In the genomic region with DNA sequence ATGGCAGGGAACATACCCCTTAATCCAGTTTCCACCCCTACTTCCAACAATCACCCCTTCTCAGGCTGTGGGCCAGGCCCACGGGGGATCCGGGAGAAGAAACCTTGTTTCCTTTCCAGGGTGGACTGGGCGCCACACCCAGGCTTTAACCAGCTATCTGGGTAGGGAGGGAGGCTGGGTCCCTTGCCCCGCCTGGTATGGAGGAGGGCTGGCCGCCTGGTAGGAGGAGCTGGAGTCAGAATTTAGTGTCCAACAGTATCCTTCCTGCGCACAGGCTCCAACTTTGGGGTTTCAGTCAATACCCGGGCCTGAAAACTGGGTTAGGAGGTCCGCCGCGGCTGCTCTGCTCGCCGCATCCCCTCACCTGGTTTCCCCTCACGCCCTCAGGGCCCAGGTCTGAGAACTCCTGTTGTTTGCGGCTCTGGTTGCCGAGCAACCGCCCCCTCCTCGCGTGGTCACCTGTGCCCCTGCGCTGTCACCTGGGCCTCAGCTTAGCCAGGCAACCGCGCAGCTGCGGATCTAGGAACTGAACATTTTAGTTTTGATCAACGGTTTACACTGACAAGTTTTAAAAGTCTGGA, we compare ENCODE assay signal across 9 mouse cellular contexts. TPM values are rescaled to one million over a fixed set of nuclear protein-coding genes. Genes with fewer than 3 reads are reported as not detected.
DNase-seq lines count a peak whose midpoint lies in the region; ATAC-seq and TF ChIP-seq lines count a peak whose summit lies in the region.
"Had no signal": no experiment of that assay in that cellular context is flagged by ENCODE, and none has a peak within 500 bp of the region (broad histone marks: within the 10 kb centered on the region; RNA-seq: fewer than 3 reads in every experiment).

Tekt2 (minus strand) TSS at position 408 of the 581 bp plus-strand sequence.

- peaks cover 23% of the 10 kb centered on the region for H3K4me1 ChIP-seq in kidney, embryonic 15.5 days
- H3K4me1 ChIP-seq in embryonic facial prominence, embryonic 13.5 days = peaks cover 28% of the 10 kb centered on the region
- peaks cover 10% of the 10 kb centered on the region; the same call in 1 of the 2 replicates for H3K4me1 ChIP-seq in intestine, embryonic 15.5 days (replicated peaks)
- H3K4me1 ChIP-seq in neural tube, embryonic 14.5 days (ENCODE audit: control insufficient read depth, insufficient read depth, low read length) = peaks cover 5% of the 10 kb centered on the region
- H3K4me1 ChIP-seq in kidney, adult 2 months (ENCODE audit: control insufficient read depth, insufficient read depth, low read length) = peaks cover 6% of the 10 kb centered on the region; the same call in 1 of the 2 replicates

- H3K27ac ChIP-seq in kidney, embryonic 15.5 days = 0 out of 2 replicates have a peak within 1 kb of the TSS, but pooled peaks have one; percentile 27
- H3K27ac ChIP-seq in embryonic facial prominence, embryonic 13.5 days = peak within 1 kb of the TSS; percentile 68
- 0 out of 2 replicates have a peak within 1 kb of the TSS, but pooled peaks have one; percentile 1 for H3K27ac ChIP-seq in intestine, embryonic 15.5 days
- H3K27ac ChIP-seq in neural tube, embryonic 14.5 days (ENCODE audit: low read depth, low read length) = no peak within 1 kb of the TSS
- H3K27ac ChIP-seq in kidney, adult 2 months (ENCODE audit: insufficient read depth, low read depth, low read length) = no peak within 1 kb of the TSS

- peak within 1 kb of the TSS; percentile 27 for H3K4me3 ChIP-seq in kidney, embryonic 15.5 days (replicated peaks)
- H3K4me3 ChIP-seq in embryonic facial prominence, embryonic 13.5 days = peak within 1 kb of the TSS; percentile 29
- H3K4me3 ChIP-seq in intestine, embryonic 15.5 days (replicated peaks) = peak within 1 kb of the TSS; percentile 24
- no peak within 1 kb of the TSS for H3K4me3 ChIP-seq in neural tube, embryonic 14.5 days (ENCODE audit: low read depth, low read length)
- no peak within 1 kb of the TSS for H3K4me3 ChIP-seq in kidney, adult 2 months (ENCODE audit: insufficient read depth, low read depth, low read length)

- H3K9me3 ChIP-seq in kidney, embryonic 15.5 days (replicated peaks) = no peaks in the 10 kb centered on the region
- H3K9me3 ChIP-seq in embryonic facial prominence, embryonic 13.5 days = no peaks in the 10 kb centered on the region
- H3K9me3 ChIP-seq in intestine, embryonic 15.5 days = no peaks in the 10 kb centered on the region
- H3K9me3 ChIP-seq in neural tube, embryonic 14.5 days (ENCODE audit: control insufficient read depth, low read length) = no peaks in the 10 kb centered on the region

- 7% methylated on average over 23 of the region's 23 CpGs for WGBS in kidney, embryonic 15.5 days
- 5% methylated on average over 23 of the region's 23 CpGs for WGBS in embryonic facial prominence, embryonic 13.5 days
- 6% methylated on average over 23 of the region's 23 CpGs for WGBS in intestine, embryonic 15.5 days
- 9% methylated on average over 23 of the region's 23 CpGs for WGBS in neural tube, embryonic 14.5 days
- 25% methylated on average over 23 of the region's 23 CpGs for WGBS in kidney, adult 2 months

- H3K36me3 ChIP-seq in kidney, embryonic 15.5 days = no peaks in the 10 kb centered on the region
- no peaks in the 10 kb centered on the region for H3K36me3 ChIP-seq in embryonic facial prominence, embryonic 13.5 days
- H3K36me3 ChIP-seq in intestine, embryonic 15.5 days = no peaks in the 10 kb centered on the region
- H3K36me3 ChIP-seq in neural tube, embryonic 14.5 days (ENCODE audit: control insufficient read depth, insufficient read depth, low read length) = no peaks in the 10 kb centered on the region
- H3K36me3 ChIP-seq in kidney, adult 2 months (ENCODE audit: control insufficient read depth, insufficient read depth, low read length) = no peaks in the 10 kb centered on the region

- H3K27me3 ChIP-seq in kidney, embryonic 15.5 days = peaks cover 22% of the 10 kb centered on the region
- H3K27me3 ChIP-seq in embryonic facial prominence, embryonic 13.5 days = peaks cover 13% of the 10 kb centered on the region
- 0 out of 2 replicates have a peak, but pooled peaks cover 3% of the 10 kb centered on the region for H3K27me3 ChIP-seq in intestine, embryonic 15.5 days (replicated peaks)
- no peaks in the 10 kb centered on the region for H3K27me3 ChIP-seq in neural tube, embryonic 14.5 days (ENCODE audit: control insufficient read depth, insufficient read depth, low read length)
- no peaks in the 10 kb centered on the region for H3K27me3 ChIP-seq in kidney, adult 2 months (replicated peaks; ENCODE audit: control insufficient read depth, insufficient read depth, low read length)

- no peak within 1 kb of the TSS for H3K9ac ChIP-seq in kidney, embryonic 15.5 days
- peak within 1 kb of the TSS; percentile 54 for H3K9ac ChIP-seq in embryonic facial prominence, embryonic 13.5 days
- peak within 1 kb of the TSS; percentile 37; the same call in 1 of the 2 replicates for H3K9ac ChIP-seq in intestine, embryonic 15.5 days
- 0 out of 2 replicates have a peak within 1 kb of the TSS, but pooled peaks have one; percentile 21 for H3K9ac ChIP-seq in neural tube, embryonic 14.5 days (replicated peaks; ENCODE audit: low read depth, low read length)

- no peak for TF ChIP-seq CTCF in kidney, adult 2 months (conservative IDR thresholded peaks at IDR 0.05; ENCODE audit: insufficient read depth, insufficient read length, low read depth, low read length)

- ATAC-seq in kidney, embryonic 15.5 days (replicated peaks; ENCODE audit: low FRiP score) = no peak
- ATAC-seq in embryonic facial prominence, embryonic 13.5 days (ENCODE audit: insufficient number of reproducible peaks, insufficient read depth, low FRiP score, low TSS enrichment, low read depth) = peak; percentile 34; the same call in 1 of the 2 replicates
- 0 out of 2 replicates have a peak, but pooled peaks have one; percentile 27 for ATAC-seq in intestine, embryonic 15.5 days
- ATAC-seq in neural tube, embryonic 14.5 days (ENCODE audit: low read depth) = no peak
- ATAC-seq in inflammation-experienced regulatory T-cells, adult 6 months = no peak

- no peak for TF ChIP-seq POLR2A in kidney, adult 2 months (IDR thresholded peaks at IDR 0.05; ENCODE audit: low read depth, low read length)

- peak within 1 kb of the TSS; percentile 55 for H3K4me2 ChIP-seq in kidney, embryonic 15.5 days
- peak within 1 kb of the TSS; percentile 58 for H3K4me2 ChIP-seq in embryonic facial prominence, embryonic 13.5 days
- peak within 1 kb of the TSS; percentile 71 for H3K4me2 ChIP-seq in intestine, embryonic 15.5 days (replicated peaks)
- H3K4me2 ChIP-seq in neural tube, embryonic 14.5 days (ENCODE audit: low read depth, low read length) = peak within 1 kb of the TSS; percentile 16; the same call in 1 of the 2 replicates

- DNase-seq in kidney, adult 11 months = no peak
- no peak for DNase-seq in kidney, adult 2 months
- no peak for DNase-seq in right cerebral cortex, postnatal 4 days
- DNase-seq: layer of hippocampus, adult 9-11 months had no signal

RNA-seq across cellular contexts. Expression of gene Tekt2, which starts in this region (rescaled TPM):
- polyA plus RNA-seq in kidney, embryonic 15.5 days (2015; fragmentation: Nextera tagmentation; extraction: Ambion mirVana) = 4.7 and 4.9 TPM in 2 replicates
- polyA plus RNA-seq in embryonic facial prominence, embryonic 13.5 days (2015; fragmentation: Nextera tagmentation; extraction: Ambion mirVana) = 18.5 and 22.0 TPM in 2 replicates
- 7.1 and 7.4 TPM in 2 replicates for polyA plus RNA-seq in intestine, embryonic 15.5 days (2015; fragmentation: Nextera tagmentation; extraction: Ambion mirVana)
- 7.7 and 8.8 TPM in 2 replicates for polyA plus RNA-seq in neural tube, embryonic 14.5 days (2014; fragmentation: Nextera tagmentation; extraction: Ambion mirVana)
- not detected for polyA plus RNA-seq in inflammation-experienced regulatory T-cells, adult 6 months (2017; shearing (Covaris generic))
- polyA plus RNA-seq in kidney, adult 2 months (2012; rRNA removed) = 1.1 and 2.0 TPM in 2 replicates

Comparison
In these comparisons a context has a peak if more than half of its experiments do, and no peak if none do; other contexts are left out.
1. H3K27ac ChIP-seq: peak in kidney, embryonic 15.5 days (single experiment), embryonic facial prominence, embryonic 13.5 days (single experiment) and intestine, embryonic 15.5 days (single experiment); none in neural tube, embryonic 14.5 days (single experiment) and kidney, adult 2 months (single experiment).
2. H3K4me3 ChIP-seq: peak in kidney, embryonic 15.5 days (single experiment), embryonic facial prominence, embryonic 13.5 days (single experiment) and intestine, embryonic 15.5 days (single experiment); none in neural tube, embryonic 14.5 days (single experiment) and kidney, adult 2 months (single experiment).
3. ATAC-seq: peak in embryonic facial prominence, embryonic 13.5 days (single experiment) and intestine, embryonic 15.5 days (single experiment); none in kidney, embryonic 15.5 days (single experiment), neural tube, embryonic 14.5 days (single experiment) and inflammation-experienced regulatory T-cells, adult 6 months (single experiment).
4. H3K4me2 ChIP-seq: peak in every context shown above with its lines; median percentile 71 in intestine, embryonic 15.5 days; 58 in embryonic facial prominence, embryonic 13.5 days; 55 in kidney, embryonic 15.5 days; 16 in neural tube, embryonic 14.5 days.